Mouse (Mus musculus): ENCODE results near the gene Wipf2. TPM values are rescaled to one million over a fixed set of nuclear protein-coding genes. Genes with fewer than 3 reads are reported as not detected.

Gene Wipf2
- polyA plus RNA-seq, 1 experiment, result 14.0 TPM

GRCm38 (mm10) chr11:98939953-98940641 is 76.7 kb downstream of the Wipf2 start:
- DNase-seq, result no peak
- Histone ChIP-seq H3K4me3 (replicated peaks; ENCODE audit: extremely low read depth, low read depth, low read length) (peak overlapping the region; percentile 22), H3K4me1 (ENCODE audit: control insufficient read depth, insufficient read depth, low read length) (peaks cover 49% of the 10 kb centered on the region)
- 30% methylated on average over 11 of the region's 11 CpGs for WGBS
- no peak for TF ChIP-seq POLR2A (IDR thresholded peaks at IDR 0.05; ENCODE audit: borderline replicate concordance, extremely low read depth, low read depth, low read length)
- no peak for TF ChIP-seq CTCF (IDR thresholded peaks at IDR 0.05; ENCODE audit: insufficient read depth, low read length)

GRCm38 (mm10) chr11:98940776-98941175 is 77.3 kb downstream of the Wipf2 start:
- DNase-seq, result no peak
- 7% methylated on average over 3 of the region's 3 CpGs for WGBS

GRCm38 (mm10) chr11:98941341-98941825 is 77.9 kb downstream of the Wipf2 start:
- 1% methylated on average over 12 of the region's 12 CpGs for WGBS
- Histone ChIP-seq H3K4me3 (replicated peaks; ENCODE audit: extremely low read depth, low read depth, low read length) (peak overlapping the region; percentile 56), H3K4me1 (ENCODE audit: control insufficient read depth, insufficient read depth, low read length) (peaks cover 58% of the 10 kb centered on the region)
- TF ChIP-seq CTCF (IDR thresholded peaks at IDR 0.05; ENCODE audit: insufficient read depth, low read length) (no peak), POLR2A (IDR thresholded peaks at IDR 0.05; ENCODE audit: borderline replicate concordance, extremely low read depth, low read depth, low read length) (no peak)
- DNase-seq, result peak; percentile 58

More at GRCm38 (mm10) chr11:98940776-98941175, 77.3 kb downstream of the Wipf2 start:
- Histone ChIP-seq H3K4me1 (ENCODE audit: control insufficient read depth, insufficient read depth, low read length) (peaks cover 55% of the 10 kb centered on the region), H3K4me3 (replicated peaks; ENCODE audit: extremely low read depth, low read depth, low read length) (peak overlapping the region; percentile 5)
- TF ChIP-seq POLR2A (IDR thresholded peaks at IDR 0.05; ENCODE audit: borderline replicate concordance, extremely low read depth, low read depth, low read length) (no peak), CTCF (IDR thresholded peaks at IDR 0.05; ENCODE audit: insufficient read depth, low read length) (no peak)

GRCm38 (mm10) chr11:98941826-98942550 is 78.5 kb downstream of the Wipf2 start:
- WGBS, result 1% methylated on average over 15 of the region's 15 CpGs
- Histone ChIP-seq H3K4me1 (ENCODE audit: control insufficient read depth, insufficient read depth, low read length) (peaks cover 58% of the 10 kb centered on the region), H3K4me3 (replicated peaks; ENCODE audit: extremely low read depth, low read depth, low read length) (peak overlapping the region; percentile 56)
- TF ChIP-seq POLR2A (IDR thresholded peaks at IDR 0.05; ENCODE audit: borderline replicate concordance, extremely low read depth, low read depth, low read length), result peak; percentile 41; the same call in 1 of the 2 replicates
- TF ChIP-seq CTCF (IDR thresholded peaks at IDR 0.05; ENCODE audit: insufficient read depth, low read length), result no peak
- peak; percentile 84 for DNase-seq

- H3K4me1 ChIP-seq (ENCODE audit: control insufficient read depth, insufficient read depth, low read length), result peaks cover 58% of the 10 kb centered on the region
- DNase-seq, result no peak
- peak overlapping the region; percentile 56 for H3K4me3 ChIP-seq (replicated peaks; ENCODE audit: extremely low read depth, low read depth, low read length)
- no peak for TF ChIP-seq POLR2A (IDR thresholded peaks at IDR 0.05; ENCODE audit: borderline replicate concordance, extremely low read depth, low read depth, low read length)
- no peak for TF ChIP-seq CTCF (IDR thresholded peaks at IDR 0.05; ENCODE audit: insufficient read depth, low read length)
- WGBS, result 4% methylated on average over 3 of the region's 3 CpGs
These were observed 79.1 kb downstream of the Wipf2 start for GRCm38 (mm10) chr11:98942555-98942922.

GRCm38 (mm10) chr11:98942923-98943641 is 79.6 kb downstream of the Wipf2 start:
- TF ChIP-seq POLR2A (IDR thresholded peaks at IDR 0.05; ENCODE audit: borderline replicate concordance, extremely low read depth, low read depth, low read length) (peak; percentile 25; the same call in 1 of the 2 replicates), CTCF (IDR thresholded peaks at IDR 0.05; ENCODE audit: insufficient read depth, low read length) (no peak)
- WGBS, result 26% methylated on average over 8 of the region's 8 CpGs
- no peak overlapping the region for H3K4me3 ChIP-seq (replicated peaks; ENCODE audit: extremely low read depth, low read depth, low read length)
- DNase-seq, result no peak
- H3K4me1 ChIP-seq (ENCODE audit: control insufficient read depth, insufficient read depth, low read length), result peaks cover 58% of the 10 kb centered on the region

GRCm38 (mm10) chr11:98943741-98944461 is 80.5 kb downstream of the Wipf2 start:
- Histone ChIP-seq H3K4me3 (replicated peaks; ENCODE audit: extremely low read depth, low read depth, low read length) (no peak overlapping the region), H3K4me1 (ENCODE audit: control insufficient read depth, insufficient read depth, low read length) (peaks cover 55% of the 10 kb centered on the region)
- DNase-seq, result no peak
- 17% methylated on average over 14 of the region's 14 CpGs for WGBS
- TF ChIP-seq CTCF (IDR thresholded peaks at IDR 0.05; ENCODE audit: insufficient read depth, low read length) (no peak), POLR2A (IDR thresholded peaks at IDR 0.05; ENCODE audit: borderline replicate concordance, extremely low read depth, low read depth, low read length) (no peak)

GRCm38 (mm10) chr11:98944897-98945604 is 81.6 kb downstream of the Wipf2 start:
- WGBS, result 29% methylated on average over 11 of the region's 11 CpGs
- Histone ChIP-seq H3K4me3 (replicated peaks; ENCODE audit: extremely low read depth, low read depth, low read length) (no peak overlapping the region), H3K4me1 (ENCODE audit: control insufficient read depth, insufficient read depth, low read length) (peaks cover 55% of the 10 kb centered on the region)
- no peak for DNase-seq
- TF ChIP-seq POLR2A (IDR thresholded peaks at IDR 0.05; ENCODE audit: borderline replicate concordance, extremely low read depth, low read depth, low read length) (no peak), CTCF (IDR thresholded peaks at IDR 0.05; ENCODE audit: insufficient read depth, low read length) (no peak)
